Mouse (Mus musculus) limb, embryonic 13.5 days (tissue): ENCODE results near the gene Clasp1. TPM values are rescaled to one million over a fixed set of nuclear protein-coding genes. Genes with fewer than 3 reads are reported as not detected.
A peak's percentile ranks its signal among the peaks of the same experiment; 100 is the strongest.

Experiments used
- ATAC-seq: fragments of 200-750 bp; cut with Nextera tagmentation; 2 replicates; pipeline ENCODE4 v1.8.0; 2017; ENCODE audit warnings: low read depth, moderate number of reproducible peaks, moderate TSS enrichment; ENCODE audit not compliant: low FRiP score
- H3K27ac ChIP-seq: fragments of 300-500 bp; sonication (generic); 2 replicates; pipeline ENCODE4 v1.5.1; 2015; ENCODE audit warnings: inconsistent platforms, mild to moderate bottlenecking, moderate library complexity
- H3K27me3 ChIP-seq: fragments of 300-500 bp; sonication (generic); 2 replicates; pipeline ENCODE4 v1.6.1; 2015; ENCODE audit warnings: mild to moderate bottlenecking, inconsistent platforms
- H3K36me3 ChIP-seq: fragments of 300-500 bp; sonication (generic); 2 replicates; pipeline ENCODE4 v1.6.1; 2015; ENCODE audit warnings: inconsistent platforms, mild to moderate bottlenecking, moderate library complexity
- H3K4me1 ChIP-seq: fragments of 300-500 bp; sonication (generic); 2 replicates; pipeline ENCODE4 v1.6.1; 2015; ENCODE audit warnings: inconsistent platforms
- H3K4me2 ChIP-seq: fragments of 300-500 bp; sonication (generic); replicated peaks from 2 replicates; pipeline ENCODE4 v1.6.1; 2015; ENCODE audit warnings: inconsistent platforms, mild to moderate bottlenecking, moderate library complexity
- H3K4me3 ChIP-seq: fragments of 300-500 bp; sonication (generic); 2 replicates; pipeline ENCODE4 v1.5.1; 2015; ENCODE audit warnings: moderate library complexity, mild to moderate bottlenecking, inconsistent platforms
- H3K9ac ChIP-seq: fragments of 300-500 bp; sonication (generic); 2 replicates; pipeline ENCODE4 v1.6.1; 2015; ENCODE audit warnings: mild to moderate bottlenecking, inconsistent platforms
- H3K9me3 ChIP-seq: fragments of 300-500 bp; sonication (generic); 2 replicates; pipeline ENCODE4 v1.6.1; 2016; ENCODE audit warnings: inconsistent platforms
- WGBS: fragments of 180-500 bp; shearing (Covaris S2); methylation state at CpG from one replicate; pipeline ENCODE4 v1.1.7; 2015; 5-methylcytosine and 5-hydroxymethylcytosine counted together
- polyA plus RNA-seq: library from polyadenylated mRNA; unstranded; fragments of >200 nt; fragmentation: Nextera tagmentation; extraction: Ambion mirVana; gene quantifications from 2 replicates; pipeline ENCODE4 v1.2.1, GENCODE M21; 2015

The Clasp1 gene
- polyA plus RNA-seq, 1 experiment from 2014 or later, result 66.3 TPM

DNA sequence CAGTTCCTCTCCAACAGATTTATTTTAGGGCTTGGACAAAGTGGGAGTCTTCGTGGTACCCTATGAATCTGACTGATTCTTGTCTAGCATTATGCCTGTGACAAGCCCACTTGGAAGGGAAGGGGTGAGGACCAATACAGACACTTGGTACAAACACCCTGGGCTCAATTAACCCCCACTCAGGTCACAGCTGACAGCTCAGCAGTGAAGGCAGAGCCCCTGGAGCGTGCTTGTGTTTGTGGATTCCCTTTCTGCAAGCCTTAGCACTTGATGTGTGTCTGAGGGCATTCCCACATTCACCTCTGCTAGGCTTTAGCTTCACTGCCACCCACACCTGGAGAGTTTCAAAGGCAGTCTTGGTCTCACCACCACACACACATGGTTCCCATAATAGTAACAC lies 237.1 kb downstream of the Clasp1 start:
- H3K4me1 ChIP-seq, result peaks cover 14% of the 10 kb centered on the region
- H3K4me2 ChIP-seq, result no peak overlapping the region
- no peak overlapping the region for H3K4me3 ChIP-seq
- H3K27ac ChIP-seq, result no peak overlapping the region
- H3K9me3 ChIP-seq, result no peaks in the 10 kb centered on the region
- WGBS, result 58% methylated on average over 2 of the region's 2 CpGs
- H3K36me3 ChIP-seq, result no peaks in the 10 kb centered on the region
- no peak for ATAC-seq
- H3K27me3 ChIP-seq, result peaks cover 37% of the 10 kb centered on the region
- H3K9ac ChIP-seq, result no peak overlapping the region

DNA sequence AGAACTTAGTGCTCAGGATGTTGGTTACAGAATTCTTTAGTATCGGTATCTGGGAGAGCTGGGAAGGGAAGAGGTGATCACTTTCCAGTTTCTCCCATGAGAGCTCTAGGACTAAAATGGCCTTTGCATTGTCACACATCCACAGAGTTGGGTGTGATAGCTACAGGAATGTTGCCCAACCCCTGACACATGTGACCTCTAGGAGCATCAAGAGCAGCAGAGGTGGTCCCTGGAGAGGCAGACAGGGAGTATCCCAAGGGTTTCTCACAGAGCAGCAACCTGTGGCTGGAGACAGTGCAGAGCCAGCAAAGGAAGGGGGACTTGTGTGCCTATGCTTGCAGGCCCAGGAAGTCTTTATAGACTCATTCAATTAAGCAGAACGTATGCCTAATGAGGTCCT lies 237.6 kb downstream of the Clasp1 start:
- no peak for ATAC-seq
- WGBS, result 68% methylated on average over 2 of the region's 2 CpGs

DNA sequence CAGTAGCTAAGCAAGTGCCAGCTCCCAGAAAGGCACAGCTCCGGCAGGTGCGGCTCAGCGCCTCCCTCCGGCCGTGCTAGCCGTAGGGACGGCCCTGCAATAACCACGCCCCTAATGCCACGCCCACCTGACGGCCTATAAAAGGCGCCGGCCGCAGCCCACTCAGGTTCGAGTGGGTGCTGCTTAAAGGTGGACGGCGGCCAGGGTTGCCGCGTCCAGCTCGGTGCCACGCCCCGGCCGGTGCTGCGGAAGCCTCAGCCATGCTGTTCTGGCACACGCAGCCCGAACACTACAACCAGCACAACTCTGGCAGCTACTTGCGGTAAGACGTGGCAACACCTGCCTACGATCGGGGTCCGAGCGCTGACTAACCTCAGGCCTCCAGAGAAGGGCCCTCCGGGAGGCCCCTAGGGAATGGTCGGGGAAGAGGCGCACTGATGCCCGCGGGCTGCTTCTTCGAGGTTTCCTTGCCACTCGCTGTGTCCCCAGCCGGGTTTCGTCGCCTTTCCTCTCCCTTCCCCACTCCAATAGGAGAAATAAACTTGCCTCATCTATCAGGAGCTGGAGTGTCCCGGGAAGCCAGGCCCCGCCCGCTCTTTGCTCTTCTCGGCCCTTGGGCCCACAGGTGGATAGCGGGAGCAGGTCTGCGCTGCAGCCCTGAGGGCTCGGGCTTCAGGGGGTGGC lies 239.1 kb downstream of the Clasp1 start, which contains the start of gene Tfcp2l1:
TSS of gene Tfcp2l1 (plus strand) at position 165 of the 684 bp plus-strand sequence.
- Histone ChIP-seq H3K4me2 (peak within 1 kb of the TSS; percentile 97), H3K4me3 (peak within 1 kb of the TSS; percentile 56), H3K9me3 (no peaks in the 10 kb centered on the region), H3K27ac (no peak within 1 kb of the TSS), H3K9ac (peak within 1 kb of the TSS; percentile 65), H3K27me3 (peaks cover 37% of the 10 kb centered on the region), H3K4me1 (peaks cover 14% of the 10 kb centered on the region), H3K36me3 (no peaks in the 10 kb centered on the region)
- ATAC-seq, result peak; percentile 70
- under 1% methylated on average over 48 of the region's 48 CpGs for WGBS

More for the DNA sequence above, 237.6 kb downstream of the Clasp1 start:
- H3K36me3 ChIP-seq, result no peaks in the 10 kb centered on the region
- no peaks in the 10 kb centered on the region for H3K9me3 ChIP-seq
- no peak overlapping the region for H3K9ac ChIP-seq
- peaks cover 37% of the 10 kb centered on the region for H3K27me3 ChIP-seq
- H3K27ac ChIP-seq, result no peak overlapping the region
- H3K4me3 ChIP-seq, result no peak overlapping the region
- H3K4me2 ChIP-seq, result no peak overlapping the region
- peaks cover 14% of the 10 kb centered on the region for H3K4me1 ChIP-seq

DNA sequence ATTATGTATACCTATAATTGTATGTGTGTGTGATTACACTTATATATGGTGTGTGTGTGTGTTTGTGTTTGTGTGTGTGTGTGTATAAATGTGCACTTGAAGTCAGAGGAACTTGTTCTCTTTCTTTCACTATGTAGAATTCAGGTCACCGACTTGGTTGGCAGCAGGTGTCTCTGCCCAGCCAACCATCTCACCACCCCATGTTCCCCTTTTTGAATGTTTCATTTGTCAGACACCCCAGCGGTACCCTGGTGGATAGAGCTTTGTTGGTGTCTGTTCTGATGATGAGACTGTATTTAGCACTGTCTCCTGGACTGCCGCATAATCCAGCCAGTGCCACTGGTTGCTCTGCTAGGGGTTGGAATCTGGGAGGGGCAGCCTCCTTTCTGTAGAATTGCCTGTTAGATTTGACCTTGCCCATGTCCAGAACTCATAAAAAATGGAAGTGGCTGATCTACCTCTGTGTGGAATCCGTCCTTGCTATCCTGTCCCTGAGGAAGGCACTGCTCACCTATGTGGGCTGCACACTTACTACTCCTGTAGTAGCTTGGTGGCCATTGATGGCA lies 244.6 kb downstream of the Clasp1 start:
- Histone ChIP-seq H3K36me3 (no peaks in the 10 kb centered on the region), H3K4me3 (no peak overlapping the region), H3K9ac (no peak overlapping the region), H3K9me3 (no peaks in the 10 kb centered on the region), H3K27ac (no peak overlapping the region), H3K4me1 (peaks cover 2% of the 10 kb centered on the region), H3K27me3 (peaks cover 4% of the 10 kb centered on the region; the same call in 1 of the 2 replicates), H3K4me2 (no peak overlapping the region)
- WGBS, result 85% methylated on average over 4 of the region's 4 CpGs
- no peak for ATAC-seq

DNA sequence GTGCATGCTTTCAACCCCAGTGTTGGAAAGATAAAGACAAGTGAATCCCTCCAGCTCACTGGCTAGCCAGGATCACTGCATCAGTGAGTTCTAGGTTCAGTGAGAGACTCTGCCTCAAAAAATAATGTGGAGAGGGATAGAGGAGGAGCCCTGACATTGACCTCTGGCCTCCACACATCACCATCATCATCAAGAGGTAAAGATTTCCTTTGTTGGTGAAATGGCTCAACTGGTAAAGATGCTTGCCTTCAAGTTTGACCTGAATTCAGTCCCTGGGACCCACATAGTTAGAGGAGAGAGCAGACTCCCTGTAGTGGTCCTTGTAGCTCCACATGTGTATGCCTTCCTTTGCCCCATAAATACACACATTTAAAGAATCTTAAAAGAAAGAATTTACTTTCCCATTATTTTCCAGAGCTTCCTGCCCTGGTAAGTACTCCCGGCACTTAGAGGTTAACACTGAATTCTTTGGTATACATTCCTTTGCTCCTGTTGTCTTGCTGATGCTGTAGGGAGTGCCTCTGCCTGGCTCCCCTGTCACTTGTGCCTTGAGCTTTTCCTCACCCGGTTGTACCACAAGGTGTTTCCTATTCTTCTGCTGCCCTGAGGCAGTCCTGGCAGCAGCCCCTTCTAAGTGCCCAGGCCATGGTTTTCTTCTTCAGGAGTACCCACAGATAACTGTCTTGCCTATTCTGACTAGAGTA lies 253.6 kb downstream of the Clasp1 start:
- 73% methylated on average over 2 of the region's 2 CpGs for WGBS
- H3K27me3 ChIP-seq, result no peaks in the 10 kb centered on the region

DNA sequence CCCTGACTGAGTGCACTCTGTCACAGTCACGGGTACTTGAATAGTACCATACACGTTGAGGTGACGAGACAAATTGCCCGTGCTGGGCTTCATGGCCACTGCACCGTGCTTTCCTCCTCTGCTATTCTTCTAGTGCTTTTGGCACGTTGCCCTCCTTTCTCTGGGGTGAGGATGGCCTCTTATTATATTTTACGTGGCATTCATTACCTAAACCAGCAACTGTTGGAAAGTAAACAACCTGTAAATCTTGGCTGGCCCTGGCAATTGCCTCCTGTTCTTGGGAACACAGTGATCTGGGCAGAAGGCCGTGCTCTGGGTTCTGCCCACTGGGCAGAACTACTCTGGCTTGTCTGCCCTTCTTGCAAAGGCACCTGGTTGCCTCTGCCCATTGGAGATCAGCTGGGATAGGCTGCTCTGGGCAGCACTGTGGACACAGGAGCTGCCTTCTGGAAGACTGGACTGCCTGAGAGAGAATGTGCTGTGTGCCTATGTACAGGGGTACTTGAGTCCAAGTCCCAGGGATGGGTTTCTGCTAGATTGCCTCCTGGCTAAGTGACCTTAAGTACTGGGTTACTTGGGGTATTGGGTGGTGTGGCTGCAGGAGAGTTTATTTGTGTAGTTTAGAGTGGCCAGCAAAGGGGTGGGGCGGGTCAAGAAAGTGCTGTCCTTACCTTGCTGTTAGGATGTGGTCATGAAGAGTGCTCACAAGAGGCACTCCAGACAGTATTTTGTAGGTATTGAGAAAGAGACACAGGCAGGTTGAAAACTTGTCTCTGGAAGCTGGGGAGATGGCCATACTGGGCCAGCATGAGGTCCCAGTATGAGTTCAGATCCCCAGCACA lies 254.5 kb downstream of the Clasp1 start:
- H3K27ac ChIP-seq, result no peak overlapping the region
- no peak overlapping the region for H3K4me3 ChIP-seq
- no peak for ATAC-seq
- H3K36me3 ChIP-seq, result no peaks in the 10 kb centered on the region
- H3K4me1 ChIP-seq, result no peaks in the 10 kb centered on the region
- H3K4me2 ChIP-seq, result no peak overlapping the region
- no peaks in the 10 kb centered on the region for H3K9me3 ChIP-seq
- 62% methylated on average over 9 of the region's 9 CpGs for WGBS
- no peak overlapping the region for H3K9ac ChIP-seq
- H3K27me3 ChIP-seq, result no peaks in the 10 kb centered on the region

More for the DNA sequence above, 253.6 kb downstream of the Clasp1 start:
- Histone ChIP-seq H3K27ac (no peak overlapping the region), H3K9me3 (no peaks in the 10 kb centered on the region), H3K4me2 (no peak overlapping the region), H3K36me3 (no peaks in the 10 kb centered on the region), H3K9ac (no peak overlapping the region), H3K4me1 (no peaks in the 10 kb centered on the region), H3K4me3 (no peak overlapping the region)
- no peak for ATAC-seq

DNA sequence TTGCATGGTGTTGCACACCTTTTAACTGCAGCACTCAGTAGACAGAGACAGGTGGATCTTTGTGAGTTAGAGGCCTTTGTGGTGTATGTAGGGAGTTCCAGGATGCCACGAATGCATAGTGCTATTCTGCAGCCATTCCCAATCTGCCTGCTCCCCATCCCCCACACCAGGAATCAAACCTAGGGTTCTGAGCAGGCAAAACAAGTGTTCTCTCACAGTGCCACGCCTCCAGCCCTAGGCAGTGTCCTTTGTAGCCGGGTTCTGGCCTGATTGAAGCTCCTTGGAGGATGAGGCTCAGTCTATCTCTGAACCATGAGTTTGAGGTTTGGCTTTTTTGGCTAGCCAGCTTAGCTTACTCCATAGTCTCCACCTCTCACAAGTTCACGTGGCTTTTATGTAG lies 256.8 kb downstream of the Clasp1 start:
- Histone ChIP-seq H3K9me3 (no peaks in the 10 kb centered on the region), H3K4me1 (no peaks in the 10 kb centered on the region), H3K27me3 (no peaks in the 10 kb centered on the region), H3K27ac (no peak overlapping the region), H3K4me2 (no peak overlapping the region), H3K9ac (no peak overlapping the region), H3K4me3 (no peak overlapping the region), H3K36me3 (no peaks in the 10 kb centered on the region)
- no peak for ATAC-seq
- WGBS, result 63% methylated on average over 4 of the region's 4 CpGs

DNA sequence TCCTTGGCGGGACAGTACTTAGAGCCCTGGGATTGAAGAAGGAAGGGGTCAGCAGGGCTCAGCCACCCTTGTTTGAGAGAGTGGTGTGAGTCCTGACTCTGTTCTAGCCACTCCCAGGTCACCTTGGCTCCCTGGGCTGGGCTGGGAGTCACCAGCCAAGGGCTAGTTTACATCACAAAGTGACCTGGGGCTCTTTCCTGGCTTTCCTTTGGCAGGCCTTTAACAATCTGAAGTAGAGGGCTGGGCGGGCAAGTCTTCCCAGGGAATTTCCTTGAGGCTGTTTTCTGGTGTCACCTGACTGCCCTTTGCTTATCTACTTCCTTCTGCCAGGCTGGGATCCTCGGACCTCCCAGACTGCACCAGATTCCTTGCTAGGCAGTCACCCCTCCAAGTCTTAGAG lies 259.2 kb downstream of the Clasp1 start:
- no peak for ATAC-seq
- WGBS, result 5% methylated on average over 3 of the region's 3 CpGs
- no peaks in the 10 kb centered on the region for H3K9me3 ChIP-seq

DNA sequence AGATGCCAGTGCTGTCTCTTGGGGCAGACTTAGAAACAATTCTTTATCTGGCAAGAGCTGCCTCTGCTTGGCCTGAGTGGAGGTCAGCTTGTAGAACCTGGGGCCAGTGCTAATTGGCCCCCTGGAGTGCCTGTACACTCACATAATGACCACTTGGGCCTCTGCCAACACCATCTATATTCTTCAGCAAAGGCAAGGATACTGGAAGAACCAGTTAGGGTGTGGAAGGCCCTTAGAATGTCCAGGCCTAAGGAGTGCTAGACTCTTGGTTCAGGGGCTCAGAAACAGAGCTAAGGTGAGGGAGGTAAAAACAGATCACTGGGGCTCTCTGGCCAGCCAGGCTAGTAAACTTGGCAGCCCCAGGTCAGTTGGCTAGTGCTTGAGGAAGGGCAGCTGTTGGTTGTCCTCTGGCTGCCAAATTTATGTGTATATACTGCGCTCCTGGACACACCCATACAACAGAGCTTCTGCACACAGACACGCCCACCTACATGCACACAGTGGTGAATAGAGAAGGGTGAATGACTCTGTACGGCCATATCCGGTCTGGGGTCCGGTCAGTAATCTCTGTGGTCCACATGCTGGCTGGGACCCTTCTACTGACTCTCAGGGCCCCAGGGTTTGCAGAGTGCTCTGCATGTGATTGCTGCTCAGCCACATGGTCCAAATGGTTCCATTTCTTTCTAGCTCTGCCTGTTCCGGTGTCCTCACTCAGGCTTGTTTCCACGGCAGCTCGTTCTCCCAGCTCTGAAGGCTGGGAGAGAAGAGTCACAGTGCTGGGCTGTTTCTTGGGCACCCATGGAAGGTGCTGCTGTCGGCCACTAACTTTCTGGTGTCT lies 261.3 kb downstream of the Clasp1 start:
- Histone ChIP-seq H3K36me3 (no peaks in the 10 kb centered on the region), H3K9me3 (no peaks in the 10 kb centered on the region), H3K27me3 (no peaks in the 10 kb centered on the region), H3K4me1 (no peaks in the 10 kb centered on the region), H3K4me3 (no peak overlapping the region), H3K4me2 (no peak overlapping the region), H3K9ac (no peak overlapping the region), H3K27ac (no peak overlapping the region)
- WGBS, result 74% methylated on average over 9 of the region's 9 CpGs
- ATAC-seq, result no peak; the same call in 1 of the 2 replicates

More for the DNA sequence above, 259.2 kb downstream of the Clasp1 start:
- no peaks in the 10 kb centered on the region for H3K36me3 ChIP-seq
- no peak overlapping the region for H3K27ac ChIP-seq
- H3K4me3 ChIP-seq, result no peak overlapping the region
- H3K9ac ChIP-seq, result no peak overlapping the region
- H3K27me3 ChIP-seq, result no peaks in the 10 kb centered on the region
- no peaks in the 10 kb centered on the region for H3K4me1 ChIP-seq
- H3K4me2 ChIP-seq, result no peak overlapping the region

DNA sequence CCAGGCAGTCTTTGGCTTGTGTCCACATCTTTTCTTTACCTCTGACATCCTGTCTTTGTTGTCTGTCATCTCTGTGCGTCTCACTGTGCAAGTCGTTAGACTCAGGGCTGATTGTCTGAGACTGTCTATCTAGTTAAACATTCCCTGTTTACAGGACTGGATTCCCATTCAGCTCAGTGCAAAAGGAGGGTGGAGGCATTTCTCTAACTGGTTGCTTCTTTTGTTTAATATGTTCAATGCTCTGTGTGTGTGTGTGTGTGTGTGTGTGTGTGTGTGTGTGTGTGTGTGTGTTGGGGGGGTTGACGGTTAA lies 261.9 kb downstream of the Clasp1 start:
- no peak overlapping the region for H3K4me3 ChIP-seq
- no peaks in the 10 kb centered on the region for H3K27me3 ChIP-seq
- no peaks in the 10 kb centered on the region for H3K36me3 ChIP-seq
- 71% methylated on average over 3 of the region's 3 CpGs for WGBS
- H3K4me1 ChIP-seq, result no peaks in the 10 kb centered on the region
- no peak overlapping the region for H3K27ac ChIP-seq
- ATAC-seq, result no peak
- H3K4me2 ChIP-seq, result no peak overlapping the region
- H3K9me3 ChIP-seq, result no peaks in the 10 kb centered on the region
- H3K9ac ChIP-seq, result no peak overlapping the region

DNA sequence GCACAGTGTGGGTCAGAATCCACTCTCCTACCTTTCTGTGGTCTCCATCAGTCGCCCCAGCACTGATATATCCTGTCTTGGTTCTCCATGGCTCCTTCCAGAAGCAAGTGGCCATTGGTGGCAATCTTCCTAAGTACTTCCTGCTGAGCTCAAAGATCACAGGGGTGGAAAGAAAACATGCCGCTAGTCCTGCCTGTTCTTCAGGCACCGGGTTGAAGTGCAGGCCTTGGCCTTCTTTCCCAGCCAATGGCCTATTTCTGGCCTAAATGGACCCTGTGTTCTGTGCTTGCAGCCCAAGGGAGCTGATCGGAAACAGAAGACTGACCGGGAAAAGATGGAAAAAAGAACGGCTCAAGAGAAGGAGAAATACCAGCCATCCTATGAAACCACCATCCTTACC lies 269.9 kb downstream of the Clasp1 start:
- WGBS, result 75% methylated on average over 6 of the region's 6 CpGs
- Histone ChIP-seq H3K9ac (no peak overlapping the region), H3K4me1 (no peaks in the 10 kb centered on the region), H3K4me2 (no peak overlapping the region), H3K9me3 (no peaks in the 10 kb centered on the region), H3K27ac (no peak overlapping the region), H3K36me3 (no peaks in the 10 kb centered on the region), H3K27me3 (no peaks in the 10 kb centered on the region), H3K4me3 (no peak overlapping the region)
- ATAC-seq, result no peak
